Mouse (Mus musculus) adrenal gland, postnatal 10 days (tissue): Measurements from ENCODE around the gene Tdrd3. TPM values are rescaled to one million over a fixed set of nuclear protein-coding genes. Genes with fewer than 3 reads are reported as not detected.

Source experiments
- DNase-seq: peaks from one replicate; pipeline ENCODE4 v3.0.0; 2021; ENCODE audit warnings: mixed read lengths
- total RNA-seq, 2 experiments: library from RNA; stranded (reverse); gene quantifications; 2 replicates each; pipeline ENCODE4 v1.2.3; 2021

Tdrd3 gene
- total RNA-seq, 2 experiments from 2014 or later: 28.0 to 34.3 TPM

- DNase-seq: peak; percentile 85
Observed at GRCm38 (mm10) chr14:87451645-87452443, 35.4 kb downstream of the Tdrd3 start.

- DNase-seq: no peak
Observed at GRCm38 (mm10) chr14:87455630-87456175, 39.3 kb downstream of the Tdrd3 start.

GRCm38 (mm10) chr14:87459777-87460176 lies 43.3 kb downstream of the Tdrd3 start:
- no peak for DNase-seq

- no peak for DNase-seq
Observed at GRCm38 (mm10) chr14:87461543-87461942, 45.1 kb downstream of the Tdrd3 start.

- peak; percentile 88 for DNase-seq
Observed at GRCm38 (mm10) chr14:87463963-87464654, 47.7 kb downstream of the Tdrd3 start.

GRCm38 (mm10) chr14:87464655-87465054 lies 48.2 kb downstream of the Tdrd3 start:
- no peak for DNase-seq

GRCm38 (mm10) chr14:87467586-87467985 lies 51.1 kb downstream of the Tdrd3 start:
- DNase-seq: no peak

GRCm38 (mm10) chr14:87471521-87471920 lies 55.1 kb downstream of the Tdrd3 start:
- no peak for DNase-seq

GRCm38 (mm10) chr14:87472782-87473181 lies 56.3 kb downstream of the Tdrd3 start:
- DNase-seq: no peak

GRCm38 (mm10) chr14:87475721-87476359 lies 59.4 kb downstream of the Tdrd3 start:
- DNase-seq: no peak

GRCm38 (mm10) chr14:87478339-87478951 lies 62.0 kb downstream of the Tdrd3 start:
- DNase-seq: no peak

- no peak for DNase-seq
Observed at GRCm38 (mm10) chr14:87485888-87486287, 69.4 kb downstream of the Tdrd3 start.

- no peak for DNase-seq
Observed at GRCm38 (mm10) chr14:87497955-87498594, 81.6 kb downstream of the Tdrd3 start.

GRCm38 (mm10) chr14:87505924-87506323 lies 89.5 kb downstream of the Tdrd3 start:
- no peak for DNase-seq

GRCm38 (mm10) chr14:87515281-87515680 lies 98.8 kb downstream of the Tdrd3 start:
- DNase-seq: no peak

GRCm38 (mm10) chr14:87517381-87517780 lies 100.9 kb downstream of the Tdrd3 start:
- DNase-seq: no peak

- DNase-seq: no peak
Observed at GRCm38 (mm10) chr14:87531847-87532246, 115.4 kb downstream of the Tdrd3 start.

- no peak for DNase-seq
Observed at GRCm38 (mm10) chr14:87537127-87537819, 120.8 kb downstream of the Tdrd3 start.

- DNase-seq: no peak
Observed at GRCm38 (mm10) chr14:87549986-87550385, 133.5 kb downstream of the Tdrd3 start.

- no peak for DNase-seq
Observed at GRCm38 (mm10) chr14:87552211-87552610, 135.8 kb downstream of the Tdrd3 start.

GRCm38 (mm10) chr14:87563841-87564240 lies 147.4 kb downstream of the Tdrd3 start:
- DNase-seq: peak; percentile 23
